Mouse (Mus musculus): ENCODE measurements around the gene Msmb.
"Not testable (repeated sequence)": the region's sequence is repeated elsewhere in the genome, so short reads cannot be mapped to it uniquely, and the experiment has no call there.

GRCm38 (mm10) chr14:32136467-32136866 is 5.4 kb upstream of the Msmb start:
- TF ChIP-seq CTCF (IDR thresholded peaks at IDR 0.05; ENCODE audit: low read depth, low read length); GATA1 (IDR thresholded peaks at IDR 0.05; ENCODE audit: borderline replicate concordance, low read length); TAL1 (conservative IDR thresholded peaks at IDR 0.05; ENCODE audit: low read depth, low read length); POLR2AphosphoS5 (IDR thresholded peaks at IDR 0.05; ENCODE audit: insufficient replicate concordance, low read depth, low read length): not testable (repeated sequence)
